Mouse (Mus musculus) ES-Bruce4 (cell line): ENCODE measurements at regions not wholly inside any gene's neighbourhood (a gene's known extent, or its start where the extent isn't known, plus 50 kb on each side); places are given as distances from the start of the nearest gene placed in this dataset.

Source experiments
- H3K27ac ChIP-seq: 2 replicates; pipeline ENCODE4 v1.5.1; 2012; ENCODE audit warnings: low read length, inconsistent platforms; ENCODE audit not compliant: insufficient read depth
- H3K27me3 ChIP-seq: 2 replicates; pipeline ENCODE4 v1.6.1; 2012; ENCODE audit warnings: mild to moderate bottlenecking, low read length, inconsistent platforms; ENCODE audit not compliant: control insufficient read depth, poor library complexity, insufficient read depth, severe bottlenecking
- H3K36me3 ChIP-seq: 2 replicates; pipeline ENCODE4 v1.6.1; 2012; ENCODE audit warnings: inconsistent platforms, mild to moderate bottlenecking, low read length, moderate library complexity; ENCODE audit not compliant: control insufficient read depth, poor library complexity, insufficient read depth, severe bottlenecking
- H3K4me1 ChIP-seq: one replicate; pipeline ENCODE4 v1.8.1; 2011; ENCODE audit warnings: low read length; ENCODE audit not compliant: control insufficient read depth, insufficient read depth
- H3K4me3 ChIP-seq: 2 replicates; pipeline ENCODE4 v1.5.1; 2011; ENCODE audit warnings: low read depth, mild to moderate bottlenecking, low read length
- H3K9ac ChIP-seq: 2 replicates; pipeline ENCODE4 v1.6.1; 2012; ENCODE audit warnings: low read depth, mild to moderate bottlenecking, inconsistent platforms; ENCODE audit not compliant: poor library complexity, severe bottlenecking
- H3K9me3 ChIP-seq: replicated peaks from 2 replicates; pipeline ENCODE4 v1.6.1; 2012; ENCODE audit warnings: mild to moderate bottlenecking, low read length, inconsistent platforms; ENCODE audit not compliant: control insufficient read depth, poor library complexity, insufficient read depth, severe bottlenecking
- CTCF ChIP-seq: IDR thresholded peaks from one replicate; pipeline ENCODE4 v1.8.1; 2011; ENCODE audit warnings: low read depth, low read length
- EP300 ChIP-seq: IDR thresholded peaks from 2 replicates; pipeline ENCODE4 v1.6.1; 2011; ENCODE audit warnings: low read depth, low read length; ENCODE audit not compliant: insufficient read depth
- POLR2A ChIP-seq: IDR thresholded peaks from one replicate; pipeline ENCODE4 v1.8.1; 2011; ENCODE audit warnings: low read length; ENCODE audit not compliant: insufficient read depth

- TF ChIP-seq CTCF (no peak), EP300 (0 out of 2 replicates have a peak, but pooled peaks have one; percentile 26)
- Histone ChIP-seq H3K27me3 (no peaks in the 10 kb centered on the region), H3K4me1 (peaks cover 2% of the 10 kb centered on the region), H3K4me3 (no peak overlapping the region), H3K9ac (no peak overlapping the region), H3K36me3 (no peaks in the 10 kb centered on the region), H3K27ac (peak overlapping the region; percentile 86), H3K9me3 (no peaks in the 10 kb centered on the region; the same call in none of the 2 replicates)
Measured at GRCm38 (mm10) chr2:51073040-51073594, 75.8 kb downstream of the Rnd3 start.

- no peak for TF ChIP-seq EP300
- TF ChIP-seq POLR2A: no peak
- no peak for TF ChIP-seq CTCF
- Histone ChIP-seq H3K36me3 (no peaks in the 10 kb centered on the region), H3K4me1 (peaks cover 2% of the 10 kb centered on the region), H3K9me3 (no peaks in the 10 kb centered on the region; the same call in none of the 2 replicates), H3K9ac (no peak overlapping the region), H3K27me3 (no peaks in the 10 kb centered on the region), H3K4me3 (no peak overlapping the region), H3K27ac (peak overlapping the region; percentile 86)
Measured at GRCm38 (mm10) chr2:51072346-51072885, 76.5 kb downstream of the Rnd3 start.

- TF ChIP-seq POLR2A (no peak), CTCF (no peak), EP300 (no peak)
- H3K27me3 ChIP-seq: no peaks in the 10 kb centered on the region
- H3K36me3 ChIP-seq: no peaks in the 10 kb centered on the region
- H3K4me3 ChIP-seq: no peak overlapping the region
- H3K9ac ChIP-seq: no peak overlapping the region
- peaks cover 4% of the 10 kb centered on the region for H3K4me1 ChIP-seq
- no peaks in the 10 kb centered on the region for H3K9me3 ChIP-seq
- H3K27ac ChIP-seq: no peak overlapping the region
Measured at GRCm38 (mm10) chr2:51070902-51071301, 78.0 kb downstream of the Rnd3 start.

DNA sequence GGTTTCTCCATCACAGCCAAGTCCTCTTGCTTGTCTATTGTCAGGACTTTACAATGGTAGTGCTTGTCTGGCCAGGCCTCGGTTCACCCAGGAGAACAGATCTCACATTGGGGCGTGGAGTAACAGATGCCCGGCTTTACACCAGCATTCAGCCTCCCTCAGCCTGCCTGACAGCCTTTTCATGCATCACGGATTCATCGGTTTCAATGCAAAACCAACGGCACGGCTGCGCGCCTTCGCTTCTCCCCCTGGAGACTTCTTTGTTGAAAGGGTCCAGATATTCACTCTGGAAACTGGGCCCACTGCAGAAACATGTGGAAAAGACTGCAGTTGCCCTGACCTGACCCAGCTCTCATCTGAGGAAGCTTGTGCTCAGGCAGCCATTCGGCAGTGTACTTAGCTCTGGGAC, 82.5 kb downstream of the Rnd3 start:
- Histone ChIP-seq H3K9ac (no peak overlapping the region), H3K27ac (no peak overlapping the region), H3K9me3 (peaks cover 3% of the 10 kb centered on the region; the same call in 1 of the 2 replicates), H3K4me3 (no peak overlapping the region), H3K27me3 (no peaks in the 10 kb centered on the region), H3K36me3 (no peaks in the 10 kb centered on the region), H3K4me1 (peaks cover 6% of the 10 kb centered on the region)
- TF ChIP-seq CTCF (no peak), EP300 (no peak), POLR2A (no peak)

DNA sequence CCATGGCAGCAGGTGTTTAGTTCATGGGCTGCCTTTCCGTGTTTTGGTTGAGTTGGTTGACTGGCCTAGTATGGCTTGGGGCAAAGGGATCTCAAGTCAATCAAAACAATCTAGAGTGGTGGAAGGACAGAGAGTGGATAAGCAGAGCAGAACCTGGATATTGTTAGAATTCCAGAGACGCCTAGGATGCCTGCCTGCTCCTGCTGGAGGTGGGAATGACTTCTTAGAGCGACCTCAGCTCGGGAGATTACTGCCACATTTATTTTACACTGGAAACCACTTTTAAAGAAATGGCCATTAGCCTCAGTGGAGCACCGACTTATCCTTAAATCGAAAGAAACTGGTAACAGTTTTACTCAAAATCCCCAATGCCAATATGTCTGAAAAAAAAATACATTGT, 83.1 kb downstream of the Rnd3 start:
- Histone ChIP-seq H3K27me3 (no peaks in the 10 kb centered on the region), H3K9ac (no peak overlapping the region), H3K27ac (no peak overlapping the region), H3K36me3 (no peaks in the 10 kb centered on the region), H3K9me3 (peaks cover 3% of the 10 kb centered on the region; the same call in 1 of the 2 replicates), H3K4me3 (no peak overlapping the region), H3K4me1 (peaks cover 6% of the 10 kb centered on the region)
- TF ChIP-seq CTCF (no peak), POLR2A (no peak), EP300 (no peak)

DNA sequence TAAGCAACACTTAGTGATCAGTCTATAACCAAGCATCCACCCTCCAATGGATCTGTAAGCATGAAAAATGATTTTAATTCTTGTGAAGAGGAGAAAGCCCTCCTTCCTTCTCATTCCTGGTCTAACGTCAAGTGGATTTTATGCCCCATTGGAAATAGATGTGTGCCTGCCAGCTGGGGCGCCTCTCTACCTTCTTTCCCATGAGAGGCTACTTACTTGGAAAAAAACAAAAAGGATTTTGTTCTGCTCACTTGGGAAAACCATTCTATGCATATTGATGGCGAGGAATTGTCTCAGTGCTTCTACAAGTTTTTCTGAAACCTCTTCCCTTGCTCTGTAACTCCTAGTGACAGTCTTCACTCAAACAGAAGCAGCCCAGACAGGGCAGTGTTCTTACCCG, 84.1 kb downstream of the Rnd3 start:
- H3K36me3 ChIP-seq: no peaks in the 10 kb centered on the region
- H3K27ac ChIP-seq: no peak overlapping the region
- H3K9me3 ChIP-seq: peaks cover 3% of the 10 kb centered on the region; the same call in 1 of the 2 replicates
- H3K9ac ChIP-seq: no peak overlapping the region
- no peak for TF ChIP-seq POLR2A
- H3K27me3 ChIP-seq: no peaks in the 10 kb centered on the region
- H3K4me1 ChIP-seq: peaks cover 4% of the 10 kb centered on the region
- no peak overlapping the region for H3K4me3 ChIP-seq
